Mouse (Mus musculus) spleen, adult 18-20 months (tissue): Measurements from ENCODE around the gene Siglece.
"Not testable (repeated sequence)": the region's sequence is repeated elsewhere in the genome, so short reads cannot be mapped to it uniquely, and the experiment has no call there.

ENCODE experiments used
- DNase-seq, 2 experiments: peaks; one replicate each; pipeline ENCODE4 v3.0.0; 2022; ENCODE audit warnings: mixed read lengths in 2 of 2

Gene Siglece

GRCm38 (mm10) chr7:43660002-43660401 lies at the start of gene Siglece:
Siglece (minus strand) TSS chr7:43660161.
- DNase-seq = no peak

GRCm38 (mm10) chr7:43690118-43690517 lies 30.2 kb upstream of the Siglece start, which contains the start of gene Klk14:
Klk14 (plus strand) TSS chr7:43690418.
- DNase-seq = no peak

DNA sequence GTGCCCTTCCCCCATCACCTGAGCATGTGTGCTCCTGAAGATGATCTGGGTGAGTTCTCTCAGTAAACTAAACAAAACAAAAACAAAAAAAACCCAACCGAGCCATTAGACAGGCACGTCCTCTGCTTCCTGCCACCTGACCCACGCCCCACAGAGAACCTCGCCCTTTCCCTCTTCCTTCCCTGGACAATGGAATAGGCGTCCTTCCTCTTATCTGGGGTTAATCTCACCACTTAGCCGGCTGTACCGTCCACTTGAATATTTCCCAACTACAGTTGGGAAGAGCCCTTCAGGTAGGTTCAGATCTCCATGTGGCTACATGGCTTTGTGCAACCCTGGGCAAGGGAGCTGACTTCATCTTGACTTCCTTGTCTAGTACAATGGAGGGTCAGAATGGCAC lies 25.1 kb upstream of the Siglece start:
- DNase-seq = no peak

DNA sequence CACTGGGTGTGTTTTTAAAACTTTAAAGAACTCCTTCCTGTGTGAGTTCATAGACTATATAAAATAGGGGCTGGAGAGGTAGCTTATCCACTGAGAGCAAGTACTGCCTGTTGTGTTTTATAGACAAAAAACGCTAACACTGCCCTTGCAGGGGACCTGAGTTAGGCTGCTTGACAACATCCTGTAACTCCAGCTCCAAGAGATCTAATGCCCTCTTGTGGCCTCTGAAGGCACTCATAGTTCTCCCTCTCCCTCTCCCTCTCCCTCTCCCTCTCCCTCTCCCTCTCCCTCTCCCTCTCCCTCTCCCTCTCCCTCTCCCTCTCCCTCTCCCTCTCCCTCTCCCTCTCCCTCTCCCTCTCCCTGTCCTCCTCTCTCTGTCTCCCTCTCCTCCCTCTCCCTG lies 22.6 kb upstream of the Siglece start:
- DNase-seq = not testable (repeated sequence)

DNA sequence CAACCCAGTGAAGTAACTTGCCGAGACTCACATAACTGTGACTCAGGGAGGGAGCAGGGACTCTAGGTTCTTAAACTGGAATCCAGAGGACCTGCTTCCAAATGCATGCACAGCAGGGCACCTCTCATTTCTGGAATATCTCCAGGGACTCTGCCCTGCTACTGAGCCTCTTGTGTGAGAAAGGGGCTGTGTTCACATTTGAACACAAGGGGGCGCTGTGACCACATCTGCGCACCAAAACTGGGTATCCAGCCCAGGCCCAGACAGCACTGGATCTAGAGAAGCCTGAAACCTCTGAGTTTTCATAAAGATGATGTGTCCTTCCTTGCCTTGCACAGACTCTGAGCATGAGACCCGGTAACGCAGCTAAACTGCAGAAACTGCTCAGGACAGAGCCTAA lies 21.0 kb upstream of the Siglece start:
- DNase-seq = peak in 1 of 2 experiments; percentile 54

DNA sequence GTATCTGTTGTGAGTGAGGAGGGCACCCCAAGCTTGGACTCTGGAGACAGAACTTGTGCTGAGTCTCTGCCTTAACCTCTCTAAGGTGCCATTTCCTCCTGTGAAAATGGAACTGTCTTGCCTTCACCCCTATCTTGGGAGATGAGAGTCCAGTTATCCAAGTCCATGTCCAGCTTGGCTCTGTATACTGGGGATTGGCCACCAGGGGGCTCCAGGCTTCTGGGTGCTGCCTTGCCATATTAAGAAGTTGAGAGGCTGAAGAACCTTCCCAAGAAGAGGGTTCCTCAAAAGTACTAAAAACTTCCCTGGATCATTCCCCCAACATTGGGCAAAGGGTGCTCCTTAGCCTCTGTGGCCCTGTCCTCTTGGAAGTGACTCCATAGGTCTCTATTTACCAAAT lies 18.6 kb upstream of the Siglece start:
- peak in 1 of 2 experiments; percentile 48 for DNase-seq

- no peak for DNase-seq
Observed at GRCm38 (mm10) chr7:43675091-43675490, 15.1 kb upstream of the Siglece start.

DNA sequence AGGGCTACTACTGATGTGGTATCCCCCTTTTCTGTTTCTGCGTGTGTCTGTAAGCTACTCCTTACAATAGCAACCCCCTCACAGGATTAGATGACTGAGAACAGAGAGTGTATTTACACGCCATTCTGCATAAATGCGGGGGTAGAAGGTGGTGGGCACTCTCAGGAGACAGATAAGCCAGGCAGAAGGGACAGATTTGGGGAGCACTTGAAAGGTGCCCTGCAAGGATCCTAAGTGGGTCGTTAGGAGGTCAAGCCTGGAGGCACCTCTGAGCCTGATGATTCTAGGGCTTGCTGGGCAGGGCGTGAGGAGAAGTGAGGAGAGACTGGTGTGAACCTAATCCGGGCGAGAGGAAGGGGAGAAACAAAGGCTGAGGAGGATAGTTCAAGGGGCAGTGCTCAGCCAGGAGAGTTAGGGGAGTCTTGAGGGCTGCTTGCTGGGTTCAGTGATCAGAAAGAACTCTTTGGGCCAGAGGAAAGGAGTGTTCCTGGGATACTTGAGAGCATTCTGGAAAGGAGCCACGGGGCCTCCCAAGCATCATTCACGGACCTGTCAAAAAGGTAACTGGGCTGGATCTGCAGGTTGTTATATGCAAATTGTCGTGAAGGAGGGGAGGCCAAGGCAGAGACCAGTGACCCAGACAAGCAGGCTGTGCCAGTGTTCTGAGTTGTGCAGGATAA lies 12.8 kb upstream of the Siglece start:
- no peak for DNase-seq

GRCm38 (mm10) chr7:43671809-43672580 lies 12.0 kb upstream of the Siglece start, which contains the start of gene Ctu1:
Ctu1 (plus strand) TSS chr7:43672016.
- peak; percentile 72 to 73 for DNase-seq

GRCm38 (mm10) chr7:43671064-43671808 lies 11.3 kb upstream of the Siglece start:
- no peak for DNase-seq

DNA sequence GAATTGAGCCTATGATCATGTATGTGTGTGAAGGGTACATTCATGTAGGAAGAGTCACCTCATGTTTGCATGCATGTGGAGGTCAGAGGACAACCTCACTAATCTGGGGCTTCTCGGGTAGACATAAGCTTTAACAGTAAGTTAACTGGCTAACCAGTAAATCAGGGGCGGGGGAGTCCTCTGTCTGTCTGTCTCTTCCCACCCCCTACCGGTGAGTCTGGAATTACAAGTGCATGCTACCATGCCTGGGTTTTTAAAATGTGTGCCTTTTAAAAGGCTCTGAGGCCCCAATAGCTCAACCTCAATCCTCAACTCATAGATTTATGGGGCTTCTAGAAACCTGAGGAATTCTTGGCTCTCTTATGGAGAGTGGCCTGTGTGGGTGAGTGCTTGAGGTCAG lies 8.6 kb upstream of the Siglece start:
- peak in 1 of 2 experiments; percentile 30 for DNase-seq

GRCm38 (mm10) chr7:43667221-43667620 lies 7.3 kb upstream of the Siglece start:
- not testable (repeated sequence) for DNase-seq

GRCm38 (mm10) chr7:43662804-43663203 lies 2.8 kb upstream of the Siglece start:
- DNase-seq = no peak

GRCm38 (mm10) chr7:43656232-43656631 lies 3.7 kb downstream of the Siglece start:
- DNase-seq = no peak

GRCm38 (mm10) chr7:43654519-43654918 lies 5.4 kb downstream of the Siglece start:
- DNase-seq = no peak

GRCm38 (mm10) chr7:43652683-43653082 lies 7.3 kb downstream of the Siglece start:
- no peak for DNase-seq

GRCm38 (mm10) chr7:43643046-43643652 lies 16.8 kb downstream of the Siglece start:
- no peak for DNase-seq

- no peak for DNase-seq
Observed at GRCm38 (mm10) chr7:43642587-43642986, 17.4 kb downstream of the Siglece start.

GRCm38 (mm10) chr7:43637118-43637517 lies 22.8 kb downstream of the Siglece start:
- DNase-seq = no peak

GRCm38 (mm10) chr7:43636194-43636593 lies 23.8 kb downstream of the Siglece start:
- no peak for DNase-seq

GRCm38 (mm10) chr7:43634500-43634899 lies 25.5 kb downstream of the Siglece start, which contains the start of gene Ceacam18:
Ceacam18 (plus strand) TSS chr7:43634707.
- DNase-seq = no peak

DNA sequence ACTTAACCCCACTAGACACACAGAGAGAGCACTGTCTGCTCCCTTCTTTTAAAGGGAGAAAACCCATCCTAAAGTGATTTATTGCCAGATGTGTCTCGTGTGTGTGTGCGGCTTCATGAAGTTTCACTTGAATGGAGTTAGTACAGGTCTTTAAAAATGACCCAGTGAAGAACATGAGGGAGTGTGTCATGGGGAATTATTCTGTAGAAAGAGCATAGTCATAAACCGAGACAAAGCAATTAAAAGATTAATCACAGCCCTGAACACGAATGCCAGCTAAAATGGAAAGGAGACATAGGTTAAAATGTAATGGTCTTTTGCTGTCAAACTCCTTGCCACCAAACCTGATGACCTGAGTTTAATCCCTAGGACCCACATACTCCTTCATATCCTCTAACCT lies 26.0 kb downstream of the Siglece start:
- no peak for DNase-seq
